Mouse (Mus musculus): Measurements from ENCODE around the gene Fam155a.

- TF ChIP-seq NELFE (IDR thresholded peaks at IDR 0.05; ENCODE audit: low read depth, low read length) (no peak), CTCF (conservative IDR thresholded peaks at IDR 0.05 in 1 of 2, IDR thresholded peaks at IDR 0.05 in 1 of 2; ENCODE audit: low read depth in 2 of 2, low read length in 2 of 2) (no peak), MAZ (IDR thresholded peaks at IDR 0.05; ENCODE audit: low read depth, low read length) (no peak), IRF4 (IDR thresholded peaks at IDR 0.05; ENCODE audit: low read depth, low read length) (no peak), POLR2A (IDR thresholded peaks at IDR 0.05; ENCODE audit: low read depth, low read length) (no peak), PAX5 (IDR thresholded peaks at IDR 0.05; ENCODE audit: low read length) (no peak)
These were observed 24.8 kb upstream of the Fam155a start for GRCm38 (mm10) chr8:9795724-9796123.
